Mouse (Mus musculus) ovary, adult 18-20 months (tissue): ENCODE results near the gene Hist1h2ao.
"Not testable (repeated sequence)": the region's sequence is repeated elsewhere in the genome, so short reads cannot be mapped to it uniquely, and the experiment has no call there.

ENCODE experiments used
- DNase-seq: peaks from one replicate; pipeline ENCODE4 v3.0.0; 2022; ENCODE audit warnings: low spot score, mixed read lengths

Gene Hist1h2ao

DNA sequence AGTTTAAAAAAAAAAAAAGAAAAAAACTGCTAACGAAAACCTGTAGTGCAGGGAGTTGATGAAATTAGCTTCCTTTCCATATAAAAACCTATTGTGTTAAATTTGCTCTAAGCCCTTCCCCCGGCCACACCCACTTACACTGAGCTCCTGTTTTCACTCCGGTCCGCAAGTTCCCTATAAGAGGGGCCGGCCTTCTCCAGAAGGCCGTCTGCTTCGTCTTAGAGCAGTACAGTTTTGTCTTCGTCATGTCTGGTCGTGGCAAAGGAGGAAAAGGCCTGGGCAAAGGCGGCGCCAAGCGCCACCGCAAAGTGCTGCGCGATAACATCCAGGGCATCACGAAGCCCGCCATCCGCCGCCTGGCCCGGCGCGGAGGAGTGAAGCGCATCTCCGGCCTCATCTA, 1.3 kb downstream of the Hist1h2ao start, which contains the start of gene Hist1h4m:
Gene Hist1h4m, plus strand, starts transcription at position 208 of the 400 bp plus-strand sequence.
- DNase-seq = peak; percentile 9

DNA sequence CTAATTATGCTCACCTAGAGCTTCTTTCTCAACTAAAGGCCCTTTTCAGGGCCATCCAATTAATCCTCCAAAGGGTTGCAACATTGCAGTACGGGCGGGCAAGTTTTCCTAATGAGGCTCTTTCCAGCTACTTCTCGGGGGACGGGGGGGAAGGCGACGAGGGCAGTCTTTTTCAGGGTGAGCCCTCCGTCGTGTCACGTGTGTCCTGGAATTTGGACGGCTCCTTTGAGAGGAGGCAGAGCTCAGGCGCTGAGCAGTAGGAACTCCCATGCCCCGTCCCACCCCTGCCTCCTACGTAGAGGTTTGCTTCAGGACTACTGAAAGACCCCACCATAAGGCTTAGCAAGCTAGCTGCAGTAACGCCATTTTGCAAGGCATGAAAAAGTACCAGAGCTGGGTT, 1.8 kb downstream of the Hist1h2ao start:
- not testable (repeated sequence) for DNase-seq

DNA sequence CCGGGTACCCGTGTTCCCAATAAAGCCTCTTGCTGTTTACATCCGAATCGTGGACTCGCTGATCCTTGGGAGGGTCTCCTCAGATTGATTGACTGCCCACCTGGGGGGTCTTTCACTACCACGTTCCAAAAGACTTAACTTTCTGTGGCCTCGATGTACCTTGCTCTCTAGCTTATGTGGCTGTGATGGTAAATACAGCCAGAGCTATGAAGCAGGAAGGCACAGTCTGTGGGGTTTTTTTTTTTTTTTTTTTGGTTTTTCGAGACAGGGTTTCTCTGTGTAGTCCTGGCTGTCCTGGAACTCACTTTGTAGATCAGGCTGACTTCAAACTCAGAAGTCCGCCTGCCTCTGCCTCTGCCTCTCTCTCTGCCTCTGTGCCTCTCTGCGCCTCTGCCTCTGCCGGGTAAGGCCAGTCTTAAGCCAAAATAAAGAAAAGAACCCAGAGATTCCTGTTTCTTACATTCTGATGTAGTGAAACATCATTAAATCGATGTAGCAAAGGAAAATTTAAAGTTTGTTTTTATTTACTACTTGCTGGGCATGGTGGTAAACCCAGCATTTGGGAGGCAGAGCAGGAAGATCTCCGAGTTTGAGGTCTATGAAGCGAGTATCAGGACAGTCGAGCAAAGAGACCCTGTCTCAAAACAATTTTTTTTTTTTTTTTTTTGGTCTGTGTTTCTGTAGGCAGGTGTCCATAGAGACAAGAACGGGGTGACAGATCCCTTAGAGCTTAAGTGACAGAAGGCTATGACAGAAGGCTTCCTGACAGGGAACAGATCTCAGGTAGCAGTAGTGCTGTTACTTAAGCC, 10.0 kb downstream of the Hist1h2ao start:
- not testable (repeated sequence) for DNase-seq

DNA sequence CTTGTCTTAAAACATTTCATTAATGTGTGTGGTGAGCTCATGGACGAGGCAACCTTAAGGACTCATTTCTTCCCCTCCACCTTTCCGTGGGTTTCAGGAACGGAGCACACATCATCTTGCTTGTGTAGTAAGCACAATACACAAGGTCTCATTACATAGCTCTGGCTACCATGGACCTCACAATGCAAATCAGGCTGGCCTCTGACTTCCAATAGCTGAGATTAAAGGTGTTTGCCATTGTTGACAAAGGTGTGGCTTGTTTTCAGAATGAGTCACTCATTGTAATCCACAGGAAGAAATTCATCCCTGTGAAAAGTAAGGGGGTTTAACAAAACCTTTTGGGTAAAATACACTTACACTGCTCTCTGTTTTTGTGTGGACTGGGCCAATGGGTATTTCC, 18.2 kb downstream of the Hist1h2ao start:
- no peak for DNase-seq

DNA sequence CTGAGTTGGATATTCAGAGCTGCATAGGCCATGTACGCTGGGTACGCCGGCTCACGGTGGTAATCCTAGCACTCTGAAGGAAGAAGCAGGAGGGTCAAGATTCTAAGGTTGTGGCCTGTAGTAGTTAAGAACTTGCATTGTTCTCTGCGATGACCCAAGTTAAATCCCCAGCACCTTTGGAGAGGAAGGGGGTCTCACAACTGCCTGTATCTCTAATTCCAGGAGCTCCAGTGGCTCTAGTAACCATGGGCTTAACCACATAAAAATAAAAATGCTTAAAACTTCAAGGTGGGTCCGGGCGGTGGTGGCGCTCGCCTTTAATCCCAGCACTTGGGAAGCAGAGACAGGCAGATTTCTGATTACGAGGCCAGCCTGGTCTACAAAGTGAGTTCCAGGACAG, 20.1 kb downstream of the Hist1h2ao start:
- no peak for DNase-seq

DNA sequence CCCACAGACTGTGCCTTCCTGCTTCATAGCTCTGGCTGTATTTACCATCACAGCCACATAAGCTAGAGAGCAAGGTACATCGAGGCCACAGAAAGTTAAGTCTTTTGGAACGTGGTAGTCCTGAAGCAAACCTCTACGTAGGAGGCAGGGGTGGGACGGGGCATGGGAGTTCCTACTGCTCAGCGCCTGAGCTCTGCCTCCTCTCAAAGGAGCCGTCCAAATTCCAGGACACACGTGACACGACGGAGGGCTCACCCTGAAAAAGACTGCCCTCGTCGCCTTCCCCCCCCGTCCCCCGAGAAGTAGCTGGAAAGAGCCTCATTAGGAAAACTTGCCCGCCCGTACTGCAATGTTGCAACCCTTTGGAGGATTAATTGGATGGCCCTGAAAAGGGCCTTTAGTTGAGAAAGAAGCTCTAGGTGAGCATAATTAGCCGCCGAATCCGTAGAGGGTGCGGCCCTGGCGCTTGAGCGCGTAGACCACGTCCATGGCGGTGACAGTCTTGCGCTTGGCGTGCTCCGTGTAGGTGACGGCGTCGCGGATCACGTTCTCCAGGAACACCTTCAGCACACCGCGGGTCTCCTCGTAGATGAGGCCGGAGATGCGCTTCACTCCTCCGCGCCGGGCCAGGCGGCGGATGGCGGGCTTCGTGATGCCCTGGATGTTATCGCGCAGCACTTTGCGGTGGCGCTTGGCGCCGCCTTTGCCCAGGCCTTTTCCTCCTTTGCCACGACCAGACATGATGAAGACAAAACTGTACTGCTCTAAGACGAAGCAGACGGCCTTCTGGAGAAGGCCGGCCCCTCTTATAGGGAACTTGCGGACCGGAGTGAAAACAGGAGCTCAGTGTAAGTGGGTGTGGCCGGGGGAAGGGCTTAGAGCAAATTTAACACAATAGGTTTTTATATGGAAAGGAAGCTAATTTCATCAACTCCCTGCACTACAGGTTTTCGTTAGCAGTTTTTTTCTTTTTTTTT, 21.4 kb downstream of the Hist1h2ao start, which contains the start of gene Hist1h4n:
Gene Hist1h4n, minus strand, starts transcription at position 779 of the 977 bp plus-strand sequence.
- not testable (repeated sequence) for DNase-seq

DNA sequence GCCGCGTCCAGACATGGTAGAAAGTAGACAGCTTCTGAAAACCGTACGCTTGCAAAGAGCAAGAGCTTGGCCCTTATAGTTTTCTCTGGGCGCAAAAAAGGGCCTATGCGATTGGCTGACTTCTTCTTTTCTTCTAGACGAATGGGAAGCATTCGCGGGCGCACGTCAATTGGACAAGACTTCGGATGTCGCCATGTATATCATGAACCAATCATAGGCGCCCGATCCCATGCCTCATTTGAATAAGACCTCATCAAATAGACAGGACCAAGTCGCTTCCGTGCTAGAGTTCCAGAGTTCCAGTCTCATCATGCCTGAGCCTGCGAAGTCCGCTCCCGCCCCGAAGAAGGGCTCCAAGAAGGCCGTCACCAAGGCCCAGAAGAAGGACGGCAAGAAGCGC, 23.2 kb downstream of the Hist1h2ao start, which contains the start of the genes Hist1h2ap and Hist1h2br:
Gene Hist1h2ap, minus strand, starts transcription at position 47 of the 400 bp plus-strand sequence.
Gene Hist1h2br, plus strand, starts transcription at position 283 of the 400 bp plus-strand sequence.
- not testable (repeated sequence) for DNase-seq

DNA sequence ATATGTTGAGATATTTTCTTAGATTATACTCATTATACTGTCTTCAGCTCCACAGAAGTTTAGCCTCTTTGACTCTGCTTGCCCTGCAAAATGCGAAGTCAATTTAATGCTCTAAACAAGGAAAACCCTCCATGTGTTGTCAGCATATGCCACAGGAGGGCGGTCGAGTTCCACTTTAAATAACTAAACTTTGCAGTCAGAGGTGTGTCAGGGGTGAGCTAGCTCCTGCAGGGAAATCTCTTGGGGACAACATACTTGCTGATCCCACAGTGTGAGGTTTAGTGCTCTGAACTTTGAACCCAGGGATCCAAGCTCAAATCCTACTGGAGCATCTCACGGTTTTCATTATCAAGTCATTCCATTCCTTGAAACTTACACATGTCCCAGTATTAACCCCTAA, 30.2 kb downstream of the Hist1h2ao start:
- DNase-seq = not testable (repeated sequence)

DNA sequence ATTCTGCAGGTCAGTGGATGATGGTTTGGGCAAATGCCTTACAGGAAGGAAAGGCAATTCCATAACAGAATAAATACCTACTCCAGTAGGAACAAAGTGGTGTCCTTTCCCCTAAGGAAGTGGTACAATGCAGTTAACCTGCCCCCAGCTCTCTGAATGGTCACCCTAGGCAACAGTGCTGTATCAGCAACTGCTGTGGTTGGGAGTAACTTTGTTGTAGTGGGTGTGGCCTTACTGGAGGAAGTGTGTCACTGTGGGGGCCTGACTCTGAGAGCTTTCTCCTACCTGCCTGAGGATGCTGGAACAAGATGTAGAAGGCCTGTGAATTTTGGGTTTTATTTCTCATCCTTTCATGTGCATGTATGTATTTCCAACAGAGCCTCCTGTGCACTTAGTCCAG, 36.1 kb downstream of the Hist1h2ao start:
- DNase-seq = not testable (repeated sequence)

DNA sequence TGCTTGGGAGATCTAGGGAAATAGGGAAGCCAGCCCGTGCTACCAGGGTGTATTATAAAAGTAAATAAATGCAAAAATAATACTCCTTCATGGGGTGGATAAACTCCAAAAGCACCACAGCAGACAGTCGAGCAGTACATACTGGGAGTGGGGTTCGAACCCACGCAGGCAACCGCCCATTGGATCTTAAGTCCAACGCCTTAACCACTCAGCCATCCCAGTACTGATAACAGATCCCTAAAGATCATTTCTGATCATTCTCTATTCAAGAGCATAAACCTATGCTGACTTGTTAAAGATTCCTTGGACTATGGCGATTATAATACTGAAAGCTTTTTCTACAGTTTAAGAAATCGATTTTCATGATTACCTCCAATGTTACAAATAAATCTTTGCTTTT, 37.6 kb downstream of the Hist1h2ao start:
- DNase-seq = no peak

DNA sequence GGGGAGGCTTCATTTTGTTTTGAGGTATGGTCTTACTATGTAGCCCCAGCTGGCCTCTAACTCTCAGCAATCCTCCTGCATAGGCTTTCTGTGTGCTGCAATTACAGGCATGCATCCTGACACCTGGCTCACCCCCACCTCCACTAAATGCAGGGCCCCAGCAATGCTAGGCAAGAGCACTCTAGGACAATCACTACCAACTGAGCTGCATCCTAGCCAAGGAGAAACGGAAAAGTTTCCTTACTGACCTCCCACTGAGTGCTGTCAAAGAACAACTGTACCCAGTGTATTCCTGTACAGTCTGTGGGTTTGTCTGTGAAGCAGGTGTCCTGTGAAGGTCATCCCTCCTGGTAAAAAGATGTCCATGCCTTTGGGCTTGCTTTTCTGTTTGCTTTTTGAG, 40.4 kb downstream of the Hist1h2ao start:
- not testable (repeated sequence) for DNase-seq

DNA sequence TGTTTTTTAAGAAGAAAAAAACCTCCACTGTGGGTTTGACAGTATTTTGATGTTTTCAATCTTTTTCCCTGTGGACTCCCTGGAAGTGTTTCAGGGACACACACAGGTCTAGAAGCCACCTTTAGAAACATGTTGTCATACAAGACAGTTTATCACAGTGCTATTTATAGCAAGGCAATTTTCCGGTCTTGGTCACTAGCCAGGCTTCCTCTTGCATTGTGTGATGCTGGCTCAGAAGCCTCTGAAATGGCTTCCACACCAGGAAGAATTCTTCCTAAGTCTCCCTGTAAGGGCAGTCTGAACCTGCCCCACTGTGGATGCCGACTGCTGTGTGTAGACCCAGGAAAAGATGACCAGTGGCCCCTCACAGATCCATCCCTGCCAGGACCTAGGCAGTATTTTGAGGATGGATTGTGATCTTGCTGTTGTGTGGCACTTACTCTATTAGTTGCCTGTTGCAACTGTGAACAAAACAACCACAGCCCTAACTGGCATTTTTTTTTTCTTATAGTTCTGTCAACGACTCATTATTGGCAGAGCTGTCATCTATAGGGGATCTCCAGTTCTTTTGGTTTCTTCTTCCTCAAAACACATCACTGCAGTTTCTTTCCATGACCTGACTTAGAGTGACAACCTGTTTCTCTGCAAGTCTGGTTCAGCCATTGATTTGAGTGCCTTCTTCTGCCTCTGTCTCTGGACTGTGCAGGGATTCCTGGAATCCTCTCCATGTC, 42.1 kb downstream of the Hist1h2ao start:
- peak; percentile 7 for DNase-seq

DNA sequence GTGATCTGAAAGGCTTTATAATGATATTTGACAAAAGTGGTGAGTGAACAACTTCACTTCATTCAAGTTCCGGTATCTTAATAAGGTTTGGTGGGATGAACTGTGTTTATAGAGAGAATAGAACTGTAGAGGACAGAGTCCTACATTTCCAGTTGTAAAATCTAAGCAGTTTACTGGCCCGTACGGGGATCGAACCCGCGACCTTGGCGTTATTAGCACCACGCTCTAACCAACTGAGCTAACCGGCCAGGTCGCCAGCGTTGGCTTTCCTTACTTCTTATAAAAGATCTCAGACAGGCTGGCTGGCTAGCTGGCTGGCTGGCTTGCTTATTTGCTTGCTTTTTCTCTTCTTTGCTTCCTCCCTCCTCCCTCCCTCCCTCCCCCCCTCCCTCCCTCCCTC, 44.9 kb downstream of the Hist1h2ao start:
- peak; percentile 54 for DNase-seq

DNA sequence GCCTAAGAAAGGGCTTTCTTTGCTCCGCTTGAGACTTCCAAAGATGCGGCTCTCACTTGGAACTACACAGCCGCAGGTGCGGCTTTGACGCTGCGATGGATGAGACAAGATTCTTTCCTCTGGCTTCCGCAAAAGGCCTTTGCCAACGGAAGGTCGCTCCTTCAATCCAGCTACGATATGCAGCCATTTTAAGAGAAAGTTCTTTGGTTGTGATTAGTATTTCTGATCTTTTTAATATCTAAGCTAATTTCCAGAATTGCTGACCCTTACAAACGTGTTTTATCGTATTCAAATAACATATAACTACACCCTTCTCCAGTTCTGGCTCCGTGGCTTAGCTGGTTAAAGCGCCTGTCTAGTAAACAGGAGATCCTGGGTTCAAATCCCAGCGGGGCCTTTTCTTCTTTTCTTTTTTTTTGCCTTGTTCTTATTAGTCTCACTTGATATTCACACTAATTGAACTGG, 45.5 kb downstream of the Hist1h2ao start:
- DNase-seq = no peak
